Mouse (Mus musculus) heart, postnatal 0 days (tissue): ENCODE data around the gene Sh2d3c. TPM values are rescaled to one million over a fixed set of nuclear protein-coding genes. Genes with fewer than 3 reads are reported as not detected.

ENCODE experiments used
- ATAC-seq: fragments of 200-750 bp; cut with Nextera tagmentation; 2 replicates; pipeline ENCODE4 v1.8.0; 2017; ENCODE audit warnings: low read depth, moderate number of reproducible peaks, moderate library complexity; ENCODE audit not compliant: insufficient read depth
- DNase-seq: peaks from one replicate; pipeline ENCODE4 v3.0.0-alpha.2; 2016; ENCODE audit warnings: low spot score
- H3K27ac ChIP-seq: fragments of 300-500 bp; sonication (generic); 2 replicates; pipeline ENCODE4 v1.5.1; 2014; ENCODE audit warnings: low read depth, mild to moderate bottlenecking
- H3K27me3 ChIP-seq: fragments of 300-500 bp; sonication (generic); 2 replicates; pipeline ENCODE4 v1.6.1; 2014; ENCODE audit warnings: low read length, mixed read lengths; ENCODE audit not compliant: control insufficient read depth, insufficient read depth
- H3K36me3 ChIP-seq: fragments of 300-500 bp; sonication (generic); replicated peaks from 2 replicates; pipeline ENCODE4 v1.6.1; 2014; ENCODE audit warnings: low read length, mixed read lengths; ENCODE audit not compliant: control insufficient read depth, insufficient read depth
- H3K4me1 ChIP-seq: fragments of 300-500 bp; sonication (generic); 2 replicates; pipeline ENCODE4 v1.6.1; 2014; ENCODE audit warnings: antibody characterized with exemption; ENCODE audit not compliant: control insufficient read depth, insufficient read depth
- H3K4me2 ChIP-seq: fragments of 300-500 bp; sonication (generic); 2 replicates; pipeline ENCODE4 v1.6.1; 2014; ENCODE audit warnings: low read depth, mild to moderate bottlenecking, low read length, moderate library complexity
- H3K4me3 ChIP-seq: fragments of 300-500 bp; sonication (generic); 2 replicates; pipeline ENCODE4 v1.5.1; 2014; ENCODE audit warnings: low read depth, low read length
- H3K9ac ChIP-seq: fragments of 300-500 bp; sonication (generic); replicated peaks from 2 replicates; pipeline ENCODE4 v1.6.1; 2014; ENCODE audit warnings: low read depth, low read length, mixed read lengths
- H3K9me3 ChIP-seq: fragments of 300-500 bp; sonication (generic); replicated peaks from 2 replicates; pipeline ENCODE4 v1.6.1; 2016; ENCODE audit warnings: low read length; ENCODE audit not compliant: control insufficient read depth
- CTCF ChIP-seq: IDR thresholded peaks from 2 replicates; pipeline ENCODE4 v1.5.1; 2016; ENCODE audit warnings: antibody characterized with exemption, control low read depth, low read depth
- EP300 ChIP-seq: IDR thresholded peaks from 2 replicates; pipeline ENCODE4 v1.6.1; 2016; ENCODE audit warnings: antibody characterized with exemption, low read depth
- WGBS: fragments of 180-500 bp; shearing (Covaris S2); extraction: QIAGEN DNeasy Blood & Tissue Kit; methylation state at CpG from one replicate; pipeline ENCODE4 v1.1.7; 2014; 5-methylcytosine and 5-hydroxymethylcytosine counted together
- polyA plus RNA-seq: library from polyadenylated mRNA; unstranded; fragments of >200 nt; fragmentation: Nextera tagmentation; extraction: Ambion mirVana; gene quantifications from 2 replicates; pipeline ENCODE4 v1.2.1, GENCODE M21; 2015
- total RNA-seq: library from RNA; depleted of rRNA; stranded (reverse); fragments of >200 nt; gene quantifications from 2 replicates; pipeline ENCODE4 v1.2.3, GENCODE M21; 2014; ENCODE audit warnings: low replicate concordance

The Sh2d3c gene
- total and polyA plus RNA-seq, 2 experiments from 2014 or later: 17.0 to 24.2 TPM

GRCm38 (mm10) chr2:32729547-32729946 lies 8.7 kb downstream of the Sh2d3c start:
- 54% methylated on average over 4 of the region's 4 CpGs for WGBS
- Histone ChIP-seq H3K36me3 (no peaks in the 10 kb centered on the region), H3K9me3 (no peaks in the 10 kb centered on the region), H3K4me1 (peaks cover 11% of the 10 kb centered on the region), H3K27me3 (no peaks in the 10 kb centered on the region), H3K27ac (peak overlapping the region; percentile 87), H3K4me2 (peak overlapping the region; percentile 53), H3K9ac (0 out of 2 replicates have a peak overlapping the region, but pooled peaks have one; percentile 24), H3K4me3 (peak overlapping the region; percentile 10)
- DNase-seq (no peak), ATAC-seq (no peak)
- TF ChIP-seq EP300 (no peak), CTCF (no peak)

DNA sequence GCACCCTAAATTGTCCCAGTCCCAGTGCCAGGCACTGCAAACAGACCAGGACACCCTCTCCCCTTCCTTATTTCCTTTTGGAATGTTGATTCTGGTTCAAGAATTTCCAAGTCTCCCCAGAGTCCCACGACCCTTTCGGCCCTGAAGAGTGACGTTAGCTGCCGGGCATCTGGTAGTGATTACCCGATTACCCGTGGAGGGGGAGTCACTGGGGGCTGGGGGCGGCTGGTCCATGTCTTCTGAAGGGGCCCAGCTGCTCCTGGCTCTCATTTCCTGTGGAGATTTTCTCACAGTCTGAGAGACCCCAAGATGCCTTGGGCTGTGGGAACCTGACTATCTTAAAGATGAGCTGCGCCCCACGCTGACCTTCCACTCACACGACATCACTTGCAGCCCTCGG lies 10.0 kb downstream of the Sh2d3c start:
- WGBS: 21% methylated on average over 11 of the region's 11 CpGs
- TF ChIP-seq CTCF: no peak
- TF ChIP-seq EP300: no peak
- Histone ChIP-seq H3K9me3 (no peaks in the 10 kb centered on the region), H3K27me3 (no peaks in the 10 kb centered on the region), H3K4me3 (0 out of 2 replicates have a peak overlapping the region, but pooled peaks have one; percentile 10), H3K9ac (0 out of 2 replicates have a peak overlapping the region, but pooled peaks have one; percentile 7), H3K27ac (peak overlapping the region; percentile 87), H3K4me2 (peak overlapping the region; percentile 53), H3K36me3 (no peaks in the 10 kb centered on the region), H3K4me1 (peaks cover 11% of the 10 kb centered on the region)
- DNase-seq (no peak), ATAC-seq (no peak)

DNA sequence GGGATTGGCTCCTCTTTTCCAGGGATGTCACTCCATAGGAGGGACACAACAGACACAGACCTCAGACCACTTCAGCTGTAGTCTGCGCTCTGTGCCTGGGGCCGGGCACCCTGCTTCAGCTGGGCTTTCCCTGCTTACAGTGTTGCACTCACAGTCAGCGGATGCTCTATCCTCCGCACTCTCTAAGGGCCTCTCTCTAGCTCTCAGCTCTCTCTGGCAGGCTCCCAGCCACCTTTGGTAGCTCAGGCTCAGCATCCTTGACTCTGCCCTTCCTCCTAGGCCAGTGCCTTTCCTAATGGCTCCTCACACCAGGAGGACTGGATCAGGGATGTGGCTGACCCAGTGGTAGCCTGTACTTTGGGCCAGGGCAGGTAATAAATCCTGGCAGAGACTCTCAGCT lies 11.1 kb downstream of the Sh2d3c start:
- 51% methylated on average over 4 of the region's 4 CpGs for WGBS
- Histone ChIP-seq H3K9me3 (no peaks in the 10 kb centered on the region), H3K27ac (peak overlapping the region; percentile 87), H3K4me3 (no peak overlapping the region), H3K27me3 (no peaks in the 10 kb centered on the region), H3K36me3 (no peaks in the 10 kb centered on the region), H3K9ac (no peak overlapping the region), H3K4me1 (peaks cover 11% of the 10 kb centered on the region), H3K4me2 (no peak overlapping the region)
- DNase-seq: no peak
- no peak for TF ChIP-seq EP300
- TF ChIP-seq CTCF: no peak
- no peak for ATAC-seq

DNA sequence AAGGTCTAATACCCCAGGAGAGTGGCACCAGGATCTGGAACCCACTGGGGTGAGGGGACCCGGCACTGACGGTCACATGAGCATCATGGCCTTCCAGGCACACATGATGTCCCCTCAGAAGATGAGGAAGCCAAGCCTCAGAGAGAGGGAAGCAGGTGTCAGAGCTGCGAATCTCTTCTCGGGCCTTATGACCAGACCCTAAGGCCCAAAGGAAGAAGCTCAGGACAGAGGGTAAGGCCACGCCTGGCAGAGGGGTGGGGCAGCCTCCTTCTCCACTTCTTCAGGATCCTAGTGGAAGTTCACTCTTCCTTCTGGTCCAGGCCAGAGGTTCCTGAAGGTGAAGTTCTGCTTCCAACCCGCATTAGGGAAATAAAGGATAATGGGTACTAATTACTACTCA lies 11.8 kb downstream of the Sh2d3c start:
- H3K27ac ChIP-seq: peak overlapping the region; percentile 87
- DNase-seq: no peak
- 62% methylated on average over 6 of the region's 6 CpGs for WGBS

GRCm38 (mm10) chr2:32734480-32734879 lies 13.6 kb downstream of the Sh2d3c start:
- ATAC-seq: peak; percentile 46

More for the DNA sequence above, 11.8 kb downstream of the Sh2d3c start:
- Histone ChIP-seq H3K4me3 (no peak overlapping the region), H3K27me3 (no peaks in the 10 kb centered on the region), H3K9ac (no peak overlapping the region), H3K4me2 (no peak overlapping the region), H3K4me1 (peaks cover 11% of the 10 kb centered on the region), H3K9me3 (no peaks in the 10 kb centered on the region), H3K36me3 (no peaks in the 10 kb centered on the region)
- TF ChIP-seq CTCF: no peak
- no peak for TF ChIP-seq EP300
- no peak for ATAC-seq

DNA sequence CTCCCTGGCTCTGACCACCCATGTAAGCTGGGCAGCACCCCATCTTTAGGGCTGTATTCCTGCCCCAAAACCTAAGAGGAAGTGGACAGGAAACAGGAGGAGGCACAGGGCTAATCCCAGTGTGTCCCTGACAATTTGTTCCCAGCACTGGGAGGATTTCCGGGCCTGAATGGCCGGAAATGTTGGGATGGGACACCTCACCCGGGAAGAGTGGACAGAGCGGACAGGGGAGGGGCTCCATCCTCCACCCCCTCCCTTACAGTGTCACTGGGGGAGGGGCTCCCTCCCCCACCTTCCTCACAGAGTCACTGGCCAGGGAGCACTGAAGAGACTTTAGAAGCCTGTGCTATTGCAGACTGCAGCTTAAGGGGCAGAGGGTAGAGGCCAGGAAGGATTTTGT lies 14.1 kb downstream of the Sh2d3c start:
- Histone ChIP-seq H3K4me3 (no peak overlapping the region), H3K36me3 (no peaks in the 10 kb centered on the region; the same call in 1 of the 2 replicates), H3K9ac (no peak overlapping the region), H3K4me1 (peaks cover 11% of the 10 kb centered on the region), H3K27me3 (no peaks in the 10 kb centered on the region), H3K9me3 (no peaks in the 10 kb centered on the region), H3K4me2 (peak overlapping the region; percentile 31), H3K27ac (peak overlapping the region; percentile 87)
- ATAC-seq: peak; percentile 76
- DNase-seq: peak; percentile 74
- 48% methylated on average over 4 of the region's 4 CpGs for WGBS
- peak; percentile 97 for TF ChIP-seq EP300
- TF ChIP-seq CTCF: no peak

More at GRCm38 (mm10) chr2:32734480-32734879, 13.6 kb downstream of the Sh2d3c start:
- no peak overlapping the region for H3K9ac ChIP-seq
- no peak overlapping the region for H3K4me2 ChIP-seq
- WGBS: 44% methylated on average over 4 of the region's 4 CpGs
- no peaks in the 10 kb centered on the region; the same call in 1 of the 2 replicates for H3K36me3 ChIP-seq
- H3K27me3 ChIP-seq: no peaks in the 10 kb centered on the region
- peaks cover 11% of the 10 kb centered on the region for H3K4me1 ChIP-seq
- peak overlapping the region; percentile 87 for H3K27ac ChIP-seq
- no peaks in the 10 kb centered on the region for H3K9me3 ChIP-seq
- H3K4me3 ChIP-seq: no peak overlapping the region
- DNase-seq: peak; percentile 18
- TF ChIP-seq CTCF: no peak
- TF ChIP-seq EP300: no peak
